In the genomic region with DNA sequence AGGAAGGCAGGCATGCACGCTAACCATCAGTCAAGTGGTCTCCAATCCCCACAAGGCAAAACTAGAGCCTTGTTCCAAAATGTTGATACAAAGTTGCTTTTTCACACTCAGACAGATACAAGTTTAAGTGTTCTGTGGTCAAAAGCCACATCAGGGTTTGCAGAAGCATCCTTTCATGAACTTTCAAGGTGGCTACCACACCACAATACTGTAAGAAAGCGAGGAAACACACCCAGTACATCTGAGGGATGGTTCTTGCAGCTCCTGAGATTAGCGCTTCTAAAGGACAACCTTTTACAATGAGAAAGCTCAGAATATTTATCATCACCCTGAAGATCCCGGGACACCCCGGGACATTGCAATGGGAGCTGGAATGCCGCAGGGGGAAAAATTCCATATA, we compare ENCODE assay signal across 9 mouse cellular contexts. TPM values are rescaled to one million over a fixed set of nuclear protein-coding genes. Genes with fewer than 3 reads are reported as not detected.
DNase-seq lines count a peak whose midpoint lies in the region; ATAC-seq and TF ChIP-seq lines count a peak whose summit lies in the region.
"Had no signal": no experiment of that assay in that cellular context is flagged by ENCODE, and none has a peak within 500 bp of the region (broad histone marks: within the 10 kb centered on the region; RNA-seq: fewer than 3 reads in every experiment).

No protein-coding gene starts in this region.

- peaks cover 24% of the 10 kb centered on the region for H3K4me1 ChIP-seq in heart, embryonic 12.5 days (replicated peaks)
- H3K4me1 ChIP-seq in E14TG2a.4 (replicated peaks; ENCODE audit: low read depth, low read length): peaks cover 53% of the 10 kb centered on the region
- peaks cover 23% of the 10 kb centered on the region for H3K4me1 ChIP-seq in forebrain, postnatal 0 days (ENCODE audit: insufficient read depth)
- H3K4me1 ChIP-seq in midbrain, embryonic 11.5 days (ENCODE audit: control insufficient read depth, insufficient read depth, low read length): peaks cover 24% of the 10 kb centered on the region

- no peak for ATAC-seq in heart, embryonic 12.5 days (ENCODE audit: insufficient number of reproducible peaks, low FRiP score)
- ATAC-seq in forebrain, postnatal 0 days: no peak
- ATAC-seq in midbrain, embryonic 11.5 days (ENCODE audit: low FRiP score): no peak

- peak overlapping the region; percentile 81 for H3K4me2 ChIP-seq in heart, embryonic 12.5 days
- peak overlapping the region; percentile 76 for H3K4me2 ChIP-seq in forebrain, postnatal 0 days (ENCODE audit: low read depth)
- H3K4me2 ChIP-seq in midbrain, embryonic 11.5 days: peak overlapping the region; percentile 87

- no peaks in the 10 kb centered on the region for H3K9me3 ChIP-seq in heart, embryonic 12.5 days (replicated peaks)
- no peaks in the 10 kb centered on the region for H3K9me3 ChIP-seq in E14TG2a.4 (ENCODE audit: low read length)
- no peaks in the 10 kb centered on the region for H3K9me3 ChIP-seq in forebrain, postnatal 0 days (ENCODE audit: low read length)
- no peaks in the 10 kb centered on the region for H3K9me3 ChIP-seq in midbrain, embryonic 11.5 days (ENCODE audit: control insufficient read depth, low read length)

- DNase-seq in heart, adult 18-20 months: no peak
- no peak for DNase-seq in forebrain, postnatal 0 days
- DNase-seq in midbrain, embryonic 11.5 days (ENCODE audit: low spot score, missing footprints): no peak
- DNase-seq in urinary bladder, postnatal 25 days (ENCODE audit: low spot score): no peak
- DNase-seq in spleen, postnatal 14 days (ENCODE audit: low spot score in 2 of 2): no peak
- DNase-seq in adrenal gland, adult 2 months: no peak

- H3K9ac ChIP-seq in heart, embryonic 12.5 days: peak overlapping the region; percentile 92
- H3K9ac ChIP-seq in forebrain, postnatal 0 days: peak overlapping the region; percentile 98
- peak overlapping the region; percentile 99 for H3K9ac ChIP-seq in midbrain, embryonic 11.5 days (ENCODE audit: low read length)

- no peak for TF ChIP-seq CTCF in E14TG2a.4 (conservative IDR thresholded peaks at IDR 0.05; ENCODE audit: low read length)
- TF ChIP-seq CTCF in forebrain, postnatal 0 days (IDR thresholded peaks at IDR 0.05; ENCODE audit: low read depth): no peak

- H3K4me3 ChIP-seq in heart, embryonic 12.5 days: peak overlapping the region; percentile 85
- peak overlapping the region; percentile 94 for H3K4me3 ChIP-seq in E14TG2a.4 (replicated peaks; ENCODE audit: low read length)
- H3K4me3 ChIP-seq in forebrain, postnatal 0 days (ENCODE audit: low read depth, low read length): peak overlapping the region; percentile 93
- peak overlapping the region; percentile 99 for H3K4me3 ChIP-seq in midbrain, embryonic 11.5 days (ENCODE audit: low read depth, low read length)

- no peak overlapping the region for H3K27ac ChIP-seq in heart, embryonic 12.5 days (ENCODE audit: poor library complexity, severe bottlenecking)
- no peak overlapping the region for H3K27ac ChIP-seq in forebrain, postnatal 0 days (ENCODE audit: low read depth, low read length)
- H3K27ac ChIP-seq in midbrain, embryonic 11.5 days (ENCODE audit: low read depth, low read length): no peak overlapping the region

- WGBS in heart, embryonic 12.5 days: 43% methylated on average over 6 of the region's 6 CpGs
- 30% methylated on average over 6 of the region's 6 CpGs for WGBS in forebrain, postnatal 0 days
- WGBS in midbrain, embryonic 11.5 days: 54% methylated on average over 6 of the region's 6 CpGs

- H3K27me3 ChIP-seq in heart, embryonic 12.5 days (replicated peaks): no peaks in the 10 kb centered on the region
- H3K27me3 ChIP-seq in E14TG2a.4 (ENCODE audit: insufficient read depth, low read length): peaks cover 10% of the 10 kb centered on the region; the same call in 1 of the 2 replicates
- H3K27me3 ChIP-seq in forebrain, postnatal 0 days (ENCODE audit: insufficient read depth, low read length): no peaks in the 10 kb centered on the region
- H3K27me3 ChIP-seq in midbrain, embryonic 11.5 days (ENCODE audit: control insufficient read depth, insufficient read depth, low read length): no peaks in the 10 kb centered on the region

- no peaks in the 10 kb centered on the region for H3K36me3 ChIP-seq in heart, embryonic 12.5 days
- no peaks in the 10 kb centered on the region for H3K36me3 ChIP-seq in E14TG2a.4 (ENCODE audit: insufficient read depth, low read length)
- H3K36me3 ChIP-seq in forebrain, postnatal 0 days (ENCODE audit: insufficient read depth): no peaks in the 10 kb centered on the region
- H3K36me3 ChIP-seq in midbrain, embryonic 11.5 days (ENCODE audit: control insufficient read depth, insufficient read depth, low read length): no peaks in the 10 kb centered on the region

RNA-seq across cellular contexts. Expression of gene Ncoa5, which starts 1.4 kb away (rescaled TPM):
- polyA plus RNA-seq in heart, embryonic 12.5 days (2016; fragmentation: Nextera tagmentation; extraction: Ambion mirVana): 50.6 and 55.8 TPM in 2 replicates
- total RNA-seq in heart, adult 18-20 months (2021): 10 to 100 TPM; 17.7 to 19.9 TPM
- total RNA-seq in forebrain, postnatal 0 days (2014; rRNA removed): 81.8 and 96.3 TPM in 2 replicates
- 49.2 and 64.4 TPM in 2 replicates for polyA plus RNA-seq in forebrain, postnatal 0 days (2015; fragmentation: Nextera tagmentation; extraction: Ambion mirVana)
- 76.9 and 85.6 TPM in 2 replicates for polyA plus RNA-seq in midbrain, embryonic 11.5 days (2014; fragmentation: Nextera tagmentation; extraction: Ambion mirVana)
- 10 to 100 TPM; 21.0 to 37.6 TPM for total RNA-seq in adrenal gland, adult 2 months (2021)
- polyA plus RNA-seq in adrenal gland, adult 2 months (2012; rRNA removed): 22.3 and 22.6 TPM in 2 replicates

RNA-seq across cellular contexts. Expression of gene Cd40, which starts 22.1 kb away (rescaled TPM):
- 7.2 and 7.7 TPM in 2 replicates for polyA plus RNA-seq in heart, embryonic 12.5 days (2016; fragmentation: Nextera tagmentation; extraction: Ambion mirVana)
- total RNA-seq in heart, adult 18-20 months (2021): 1 to 10 TPM; 1.6 to 2.3 TPM
- total RNA-seq in forebrain, postnatal 0 days (2014; rRNA removed): 5.0 TPM in 2 replicates
- polyA plus RNA-seq in forebrain, postnatal 0 days (2015; fragmentation: Nextera tagmentation; extraction: Ambion mirVana): 4.7 and 7.0 TPM in 2 replicates
- polyA plus RNA-seq in midbrain, embryonic 11.5 days (2014; fragmentation: Nextera tagmentation; extraction: Ambion mirVana): 5.6 and 7.3 TPM in 2 replicates
- 1 to 10 TPM; 2.4 to 2.9 TPM for total RNA-seq in adrenal gland, adult 2 months (2021)
- polyA plus RNA-seq in adrenal gland, adult 2 months (2012; rRNA removed): 3.2 and 5.3 TPM in 2 replicates

RNA-seq across cellular contexts. Expression of gene 1700025C18Rik, which starts 57.2 kb away (rescaled TPM):
- polyA plus RNA-seq in heart, embryonic 12.5 days (2016; fragmentation: Nextera tagmentation; extraction: Ambion mirVana): not detected in 2 replicates
- total RNA-seq in heart, adult 18-20 months (2021): not detected
- total RNA-seq in forebrain, postnatal 0 days (2014; rRNA removed): not detected in 2 replicates
- polyA plus RNA-seq in forebrain, postnatal 0 days (2015; fragmentation: Nextera tagmentation; extraction: Ambion mirVana): not detected in 2 replicates
- not detected in 2 replicates for polyA plus RNA-seq in midbrain, embryonic 11.5 days (2014; fragmentation: Nextera tagmentation; extraction: Ambion mirVana)
- total RNA-seq in adrenal gland, adult 2 months (2021): not detected
- not detected in 2 replicates for polyA plus RNA-seq in adrenal gland, adult 2 months (2012; rRNA removed)
- total RNA-seq: gastrocnemius, postnatal 4 days had no signal
